Mouse (Mus musculus) brain, embryonic 14.5 days (tissue): ENCODE results near the gene Gm36210.

Experiments used
- CTCF ChIP-seq: fragments of 200-500 bp; IDR thresholded peaks from 2 replicates; pipeline ENCODE4 v1.5.1; 2012; ENCODE audit warnings: inconsistent platforms, mild to moderate bottlenecking, moderate library complexity, borderline replicate concordance; ENCODE audit not compliant: insufficient read depth, insufficient read length; ENCODE audit errors: extremely low read depth
- POLR2A ChIP-seq: fragments of 200-500 bp; IDR thresholded peaks from 2 replicates; pipeline ENCODE4 v1.6.1; 2012; ENCODE audit warnings: mild to moderate bottlenecking, inconsistent platforms, borderline replicate concordance; ENCODE audit not compliant: poor library complexity, insufficient read depth, insufficient read length, severe bottlenecking; ENCODE audit errors: extremely low read depth

GRCm38 (mm10) chr7:4927711-4928110, 21.4 kb upstream of the Gm36210 start:
- TF ChIP-seq CTCF: no peak
- TF ChIP-seq POLR2A: no peak
